In genomic region chr9:44732921-44733530, GRCm38 (mm10) we compare ENCODE assay signal across 1 mouse cellular context.
TF ChIP-seq lines count a peak whose summit lies in the region.

No protein-coding gene starts in this region.

TF ChIP-seq in MEL, 35 proteins besides CTCF, POLR2A, EP300 and RAD21 (continued from another document):
- TF ChIP-seq MAFK (IDR thresholded peaks at IDR 0.05; ENCODE audit: borderline replicate concordance, low read depth, low read length) (no peak), ZNF384 (IDR thresholded peaks at IDR 0.05; ENCODE audit: low read depth, low read length) (no peak), MYC (IDR thresholded peaks at IDR 0.05; ENCODE audit: low read depth, low read length) (no peak), CHD2 (IDR thresholded peaks at IDR 0.05; ENCODE audit: low read length) (no peak), SIN3A (IDR thresholded peaks at IDR 0.05; ENCODE audit: low read length) (peak; percentile 32; the same call in 1 of the 2 replicates), NRF1 (IDR thresholded peaks at IDR 0.05; ENCODE audit: insufficient read depth, low read depth, low read length, poor library complexity, severe bottlenecking) (no peak), UBTF (IDR thresholded peaks at IDR 0.05; ENCODE audit: borderline replicate concordance, insufficient read depth, low read depth, low read length) (no peak), TAL1 (IDR thresholded peaks at IDR 0.05; ENCODE audit: low read length) (no peak), USF1 (IDR thresholded peaks at IDR 0.05; ENCODE audit: low read depth, low read length) (no peak), SMC3 (IDR thresholded peaks at IDR 0.05; ENCODE audit: low read depth, low read length) (no peak), MEF2A (IDR thresholded peaks at IDR 0.05; ENCODE audit: extremely low read depth, insufficient replicate concordance, low read depth, low read length, poor library complexity, severe bottlenecking) (no peak), ZC3H11A (IDR thresholded peaks at IDR 0.05; ENCODE audit: low read depth, low read length) (no peak), HCFC1 (IDR thresholded peaks at IDR 0.05; ENCODE audit: low read depth, low read length) (no peak), GABPA (IDR thresholded peaks at IDR 0.05; ENCODE audit: low read depth, low read length) (no peak), KAT2A (conservative IDR thresholded peaks at IDR 0.05; ENCODE audit: low read depth, low read length) (no peak), ELF1 (IDR thresholded peaks at IDR 0.05; ENCODE audit: low read depth, low read length) (no peak), E2F4 (IDR thresholded peaks at IDR 0.05; ENCODE audit: borderline replicate concordance, low read depth, low read length) (no peak), BHLHE40 (IDR thresholded peaks at IDR 0.05; ENCODE audit: borderline replicate concordance, low read depth, low read length) (no peak), MYB (IDR thresholded peaks at IDR 0.05; ENCODE audit: low read depth, low read length) (no peak), ZMIZ1 (IDR thresholded peaks at IDR 0.05; ENCODE audit: low read depth, low read length) (no peak), ETS1 (IDR thresholded peaks at IDR 0.05; ENCODE audit: low read depth, low read length) (peak; percentile 30; the same call in 1 of the 2 replicates), CHD1 (IDR thresholded peaks at IDR 0.05; ENCODE audit: low read depth, low read length) (no peak), POLR2AphosphoS2 (IDR thresholded peaks at IDR 0.05; ENCODE audit: low read length) (no peak), RCOR1 (IDR thresholded peaks at IDR 0.05; ENCODE audit: low read depth, low read length) (peak; percentile 51; the same call in 1 of the 2 replicates), MXI1 (IDR thresholded peaks at IDR 0.05; ENCODE audit: low read depth, low read length) (peak; percentile 33; the same call in 1 of the 2 replicates), GATA1 (IDR thresholded peaks at IDR 0.05; ENCODE audit: low read depth, low read length) (no peak), ZKSCAN1 (IDR thresholded peaks at IDR 0.05; ENCODE audit: low read depth, low read length) (no peak), NELFE (IDR thresholded peaks at IDR 0.05; ENCODE audit: low read depth, low read length) (peak; percentile 19; the same call in 1 of the 2 replicates), TCF12 (IDR thresholded peaks at IDR 0.05; ENCODE audit: low read depth, low read length) (0 out of 2 replicates have a peak, but pooled peaks have one; percentile 19), MAX (IDR thresholded peaks at IDR 0.05; ENCODE audit: low read length) (no peak), USF2 (IDR thresholded peaks at IDR 0.05; ENCODE audit: borderline replicate concordance in 1 of 2, insufficient read depth in 1 of 2, low read depth in 1 of 2, low read length in 2 of 2) (no peak)
